Mouse (Mus musculus) myocyte (in vitro differentiated cells): Measurements from ENCODE around the gene Phlpp1.

ENCODE experiments used
- E2F4 ChIP-seq: IDR thresholded peaks from one replicate; pipeline ENCODE4 v1.6.1; 2011; ENCODE audit warnings: mild to moderate bottlenecking, control low read depth, moderate library complexity; ENCODE audit not compliant: insufficient read depth
- MYOD1 ChIP-seq, 3 experiments: IDR thresholded peaks; one replicate each; pipeline ENCODE4 v1.6.1; 2011; ENCODE audit warnings: control low read depth in 2 of 3, low read depth in 2 of 3, mild to moderate bottlenecking in 2 of 3, moderate library complexity in 1 of 3; ENCODE audit not compliant: insufficient read length in 2 of 3, control insufficient read depth in 1 of 3
- MYOG ChIP-seq, 3 experiments: IDR thresholded peaks; one replicate each; pipeline ENCODE4 v1.6.1; 2011; ENCODE audit warnings: control low read depth in 2 of 3, low read depth in 2 of 3, mild to moderate bottlenecking in 2 of 3; ENCODE audit not compliant: insufficient read length in 2 of 3, control insufficient read depth in 1 of 3, insufficient read depth in 1 of 3
- POLR2A ChIP-seq: IDR thresholded peaks from one replicate; pipeline ENCODE4 v1.6.1; 2011; ENCODE audit warnings: low read depth, mild to moderate bottlenecking, control low read depth, moderate library complexity; ENCODE audit not compliant: insufficient read length
- TCF12 ChIP-seq: IDR thresholded peaks from one replicate; pipeline ENCODE4 v1.6.1; 2011; ENCODE audit warnings: mild to moderate bottlenecking, control low read depth; ENCODE audit not compliant: poor library complexity, insufficient read depth, severe bottlenecking

DNA sequence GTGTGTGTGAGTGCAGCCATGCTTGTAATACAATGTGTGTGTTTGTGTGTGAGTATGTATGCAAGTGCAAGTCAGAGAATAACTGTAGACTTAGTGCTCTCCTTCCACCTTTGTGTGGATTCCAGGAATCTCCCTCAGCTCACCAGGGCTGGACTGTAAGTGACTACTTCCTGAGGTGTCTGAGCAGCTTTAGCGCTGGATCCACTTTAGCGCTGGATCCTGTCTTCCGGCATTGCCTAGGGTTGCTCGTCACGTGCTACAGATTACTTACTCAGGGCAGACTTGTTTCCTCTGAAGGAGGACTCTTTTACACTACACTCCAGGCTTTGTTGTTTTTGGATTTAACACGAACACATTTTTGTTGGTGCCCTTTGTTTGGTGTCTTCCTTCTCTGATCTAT lies 48.9 kb downstream of the Phlpp1 start:
- TF ChIP-seq MYOG (IDR thresholded peaks at IDR 0.05; ENCODE audit: control insufficient read depth in 1 of 3, insufficient read depth in 1 of 3, insufficient read length in 2 of 3, low read depth in 2 of 3) (no peak), POLR2A (no peak), E2F4 (no peak), TCF12 (no peak), MYOD1 (IDR thresholded peaks at IDR 0.05; ENCODE audit: control insufficient read depth in 1 of 3, insufficient read length in 2 of 3, low read depth in 2 of 3) (no peak)
